Mouse (Mus musculus) left cerebral cortex, postnatal 14 days (tissue): ENCODE measurements around the gene Hsp90b1. TPM values are rescaled to one million over a fixed set of nuclear protein-coding genes. Genes with fewer than 3 reads are reported as not detected.
"Not testable (repeated sequence)": the region's sequence is repeated elsewhere in the genome, so short reads cannot be mapped to it uniquely, and the experiment has no call there.

Experiments
- DNase-seq, 2 experiments: peaks; one replicate each; pipeline ENCODE4 v3.0.0; 2021 to 2022; ENCODE audit warnings: low spot score in 2 of 2, mixed read lengths in 1 of 2
- intact Hi-C: fragments of 180-260 bp; cut with DNase I; formaldehyde crosslinking; loops from one replicate; pipeline ENCODE4 v1.15.1; 2025
- microRNA-seq, 2 experiments: library from miRNA; unstranded; fragments of <30 nt; microRNA quantifications; one replicate each; pipeline ENCODE4 v1.2.0; 2022
- total RNA-seq, 2 experiments: library from RNA; stranded (reverse); gene quantifications; 2 replicates each; pipeline ENCODE4 v1.2.3; 2021

Gene Hsp90b1
- total RNA-seq, 2 experiments from 2014 or later, result 291 to 292 TPM

GRCm38 (mm10) chr10:86685179-86686016, 19.9 kb downstream of the Hsp90b1 start:
- intact Hi-C loops, result not testable (repeated sequence)
- peak; percentile 73 to 79 for DNase-seq

GRCm38 (mm10) chr10:86684797-86685178, 20.5 kb downstream of the Hsp90b1 start:
- intact Hi-C loops, DNase-seq: not testable (repeated sequence)

GRCm38 (mm10) chr10:86670550-86670949, 34.8 kb downstream of the Hsp90b1 start:
- DNase-seq, intact Hi-C loops: not testable (repeated sequence)

Small RNA genes lying within 50 kb of the gene (microRNA-seq; reads per million reads assigned to microRNA genes)
- gene Gm25745, result 0 to 1.8 reads per million in 2 experiments

Other genes with a start within 250 kb of the Hsp90b1 start
- gene Syn3, start 206.6 kb downstream of the Hsp90b1 start, total RNA-seq, result 10 to 100 TPM; 29.9 to 32.0 TPM
- gene Ttc41, start 302 bp upstream of the Hsp90b1 start, total RNA-seq, result 1 to 10 TPM; 1.1 to 1.2 TPM
- 10 to 100 TPM; 20.0 to 21.1 TPM for gene Gm49358, start 58.5 kb upstream of the Hsp90b1 start, total RNA-seq
- gene Nt5dc3, start 73.5 kb upstream of the Hsp90b1 start, total RNA-seq, result 10 to 100 TPM; 71.2 to 71.8 TPM